Mouse (Mus musculus) frontal cortex, postnatal 10 days (tissue): ENCODE data around the gene Mri1.

Experiments used
- DNase-seq, 2 experiments: peaks; one replicate each; pipeline ENCODE4 v3.0.0; 2022; ENCODE audit warnings: low spot score in 2 of 2, mixed read lengths in 1 of 2

Gene Mri1

DNA sequence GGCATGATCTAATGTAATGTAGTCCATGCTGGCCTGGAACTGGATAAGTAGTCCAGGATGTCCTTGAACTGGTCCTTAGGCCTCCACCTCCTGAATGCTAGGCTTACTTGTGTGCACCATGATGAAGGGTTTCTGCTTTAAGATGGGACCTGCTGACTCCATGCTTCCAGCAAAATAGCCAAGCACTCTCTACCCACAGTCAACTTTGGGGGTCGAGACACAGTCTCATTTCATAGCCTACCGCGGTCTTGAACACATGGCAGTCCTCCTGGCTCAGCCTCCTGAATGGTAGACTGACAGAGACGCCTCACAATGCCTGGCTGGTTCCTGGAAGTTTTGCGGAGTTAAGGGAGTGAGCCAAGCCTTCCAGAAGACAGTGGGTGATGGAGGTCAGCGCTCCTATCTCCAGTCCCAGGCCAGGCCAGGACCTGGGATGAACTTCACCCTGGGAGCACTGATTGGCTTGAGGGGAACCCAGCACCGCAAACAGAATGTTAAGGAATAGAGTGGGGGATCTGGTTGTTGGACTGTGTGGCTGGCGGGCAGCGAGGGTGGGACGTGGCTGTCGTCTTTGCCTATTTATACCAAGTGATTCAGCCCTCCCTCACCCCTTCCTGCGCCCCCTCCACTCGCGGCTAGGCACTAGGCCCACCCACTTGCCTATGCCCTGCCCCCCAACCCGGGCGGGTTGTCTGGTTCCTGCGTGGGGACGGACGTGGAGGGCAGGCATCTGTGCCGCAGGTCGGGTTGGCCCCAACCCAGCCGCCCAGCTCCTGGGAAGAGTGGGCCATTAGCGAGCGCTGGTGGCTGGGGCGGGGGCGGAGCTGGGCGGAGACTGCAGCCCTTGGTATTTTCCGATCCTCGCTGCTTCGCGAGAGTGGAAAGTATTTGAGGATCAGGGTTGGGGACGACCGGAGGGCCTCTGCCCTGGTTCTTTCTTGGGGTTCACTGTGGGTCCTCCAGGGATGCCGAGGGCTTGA, 53.9 kb downstream of the Mri1 start:
- peak; percentile 75 to 77 for DNase-seq

- no peak for DNase-seq
These were observed 54.7 kb downstream of the Mri1 start for GRCm38 (mm10) chr8:84202466-84202865.

GRCm38 (mm10) chr8:84201545-84202245, 55.4 kb downstream of the Mri1 start:
- DNase-seq: no peak

GRCm38 (mm10) chr8:84200652-84201544, 56.2 kb downstream of the Mri1 start:
- no peak for DNase-seq

DNA sequence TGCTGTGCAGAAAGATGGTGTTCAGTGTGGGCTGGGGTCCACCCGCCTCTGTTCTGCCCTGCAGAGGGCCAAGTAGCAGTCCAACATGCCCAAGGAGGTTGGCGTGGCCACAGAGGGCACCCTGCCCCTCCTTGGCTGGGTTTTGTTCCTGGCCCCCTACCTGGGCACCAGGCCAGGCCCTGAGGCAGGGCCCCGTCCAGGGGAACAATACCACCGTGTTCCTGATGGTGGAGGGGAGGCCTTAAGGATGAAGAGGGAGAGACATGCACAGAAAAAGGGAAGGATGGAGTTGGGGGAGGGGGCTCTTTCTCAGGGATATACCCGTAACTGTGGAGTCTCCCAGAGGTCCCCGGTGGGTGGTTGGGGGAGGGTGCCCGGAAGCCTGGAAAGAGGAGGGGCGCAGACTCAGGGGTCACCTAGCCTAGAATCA, 57.0 kb downstream of the Mri1 start:
- DNase-seq: no peak
